Mouse (Mus musculus) ovary, adult 18-20 months (tissue): Measurements from ENCODE around the gene Sft2d1.

ENCODE experiments used
- DNase-seq: peaks from one replicate; pipeline ENCODE4 v3.0.0; 2022; ENCODE audit warnings: low spot score, mixed read lengths

Gene Sft2d1

DNA sequence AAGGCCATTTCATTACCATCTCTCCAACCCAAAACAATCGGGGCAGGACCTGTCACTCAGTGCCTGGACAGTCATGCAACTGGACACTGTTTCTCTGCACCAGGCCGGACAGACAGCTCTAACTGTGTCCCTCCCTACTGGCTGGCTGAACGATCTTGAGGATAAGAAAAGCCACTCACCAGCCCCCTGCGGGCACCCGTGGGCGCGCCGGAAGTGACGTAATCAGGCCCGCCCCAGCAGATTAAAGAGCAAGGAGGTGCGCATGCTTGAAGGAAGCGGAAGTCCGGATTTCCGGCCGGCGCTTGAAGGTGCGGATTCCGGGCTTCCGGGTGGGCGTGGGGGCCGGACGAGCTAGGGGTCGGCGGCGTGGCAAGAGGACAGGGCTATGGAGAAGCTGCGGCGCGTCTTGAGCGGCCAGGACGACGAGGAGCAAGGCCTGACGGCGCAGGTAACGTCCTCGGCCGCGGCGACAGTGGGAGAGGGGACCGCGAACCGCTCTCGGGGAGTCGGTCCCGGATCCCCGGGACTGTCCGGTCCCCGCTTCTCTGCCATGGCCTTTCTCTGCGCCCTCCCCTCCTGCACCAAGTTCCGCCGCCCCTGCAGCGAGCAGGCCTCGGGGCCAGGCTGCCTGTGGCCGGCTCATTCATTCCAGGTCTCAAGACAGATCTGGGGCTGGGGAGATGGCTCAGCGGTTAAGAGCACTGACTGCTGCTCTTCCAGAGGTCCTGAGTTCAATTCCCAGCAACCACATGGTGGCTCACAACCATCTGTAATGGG, at the start of gene Sft2d1:
TSS of gene Sft2d1 (plus strand) at position 265 of the 777 bp plus-strand sequence.
- peak; percentile 92 for DNase-seq

DNA sequence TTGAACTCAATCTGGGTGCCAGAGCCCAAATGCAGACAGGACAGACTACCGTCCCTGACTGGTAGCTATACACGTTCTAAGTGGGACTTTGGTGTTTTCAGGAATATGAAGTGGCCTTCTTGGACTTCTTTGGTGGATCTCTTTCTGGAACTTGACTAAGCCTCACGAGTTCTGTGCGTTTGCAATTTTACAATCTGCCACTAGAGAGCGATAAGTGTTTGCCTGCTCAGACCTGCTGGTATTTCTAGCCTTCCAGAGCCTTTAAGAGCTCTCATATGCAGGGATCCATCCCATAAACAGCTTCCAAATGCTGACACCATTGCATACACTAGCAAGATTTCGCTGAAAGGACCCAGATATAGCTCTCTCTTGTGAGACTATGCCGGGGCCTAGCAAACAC, 46.3 kb upstream of the Sft2d1 start:
- DNase-seq: peak; percentile 8

DNA sequence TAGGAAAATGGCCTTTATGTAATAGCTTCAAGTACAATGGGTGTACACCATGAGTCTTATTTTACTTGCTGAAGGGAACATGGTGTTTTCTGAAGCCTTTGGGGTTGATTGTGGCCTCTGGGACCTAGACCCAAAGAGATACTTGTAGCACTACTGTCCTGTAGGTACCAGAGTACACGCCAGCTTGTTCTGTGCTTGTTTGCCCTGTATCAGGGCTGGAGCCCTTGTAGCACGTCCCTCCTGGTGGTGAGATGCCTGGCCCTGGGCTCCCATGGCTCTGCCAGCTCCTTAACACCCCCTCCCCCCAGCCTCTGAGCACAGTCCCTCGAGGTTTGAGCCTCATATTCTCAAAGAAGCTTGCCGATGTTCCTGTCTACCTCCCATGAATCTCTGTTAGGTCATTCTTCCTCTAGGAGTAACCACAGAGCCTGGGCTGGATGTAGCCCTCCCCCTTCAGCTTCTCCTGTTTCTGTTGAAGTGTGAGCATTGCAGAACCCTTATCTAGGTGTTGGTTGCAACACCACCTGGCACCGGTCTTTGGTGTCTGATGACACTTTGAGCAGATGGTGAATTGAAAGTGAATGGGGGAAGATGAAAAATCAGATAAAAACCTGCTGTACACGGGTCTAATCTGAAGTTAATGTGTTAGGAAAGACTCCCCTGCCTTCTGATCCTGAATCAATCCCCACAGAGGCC, 38.7 kb upstream of the Sft2d1 start:
- DNase-seq: no peak

DNA sequence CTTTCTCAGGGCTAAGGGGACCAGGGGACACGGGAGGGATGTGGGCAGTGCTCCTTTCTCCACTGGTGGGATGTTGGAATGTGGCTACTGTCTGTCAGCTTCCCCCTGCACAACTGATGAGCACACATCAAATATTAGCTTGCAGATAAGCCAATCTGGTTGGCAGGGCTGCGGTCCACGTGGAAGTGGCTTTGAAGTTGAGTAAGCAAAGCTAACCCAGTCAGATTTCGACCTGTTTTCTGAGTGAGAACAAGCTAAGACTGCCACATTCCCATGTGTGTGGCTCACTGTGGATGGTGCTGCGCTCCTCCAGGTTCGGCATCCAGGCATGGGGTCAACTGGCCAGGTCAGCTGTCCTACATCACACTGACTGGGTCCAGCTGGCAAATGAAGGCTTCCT, 38.0 kb upstream of the Sft2d1 start:
- DNase-seq: no peak

DNA sequence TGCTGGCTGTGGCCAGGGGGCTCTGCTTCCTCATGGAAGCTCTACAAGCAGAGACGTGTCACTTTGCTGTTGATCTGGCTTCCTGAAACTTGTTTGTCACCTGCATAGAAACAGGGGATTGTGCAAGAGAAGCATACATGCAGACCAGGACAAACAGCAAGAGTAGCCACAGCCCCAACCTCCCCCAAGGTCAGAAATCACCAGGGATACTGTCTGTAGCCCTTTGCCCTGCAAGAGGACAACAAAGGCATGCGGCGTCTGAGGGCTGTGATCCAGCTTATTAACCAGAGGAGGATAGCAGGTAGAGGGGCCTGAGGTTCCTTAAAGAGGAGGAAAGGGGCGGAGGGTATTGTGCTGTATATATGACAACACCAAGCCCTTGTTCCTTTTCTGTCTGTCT, 34.8 kb upstream of the Sft2d1 start:
- no peak for DNase-seq

GRCm38 (mm10) chr17:8276680-8277079, 34.2 kb upstream of the Sft2d1 start:
- no peak for DNase-seq

DNA sequence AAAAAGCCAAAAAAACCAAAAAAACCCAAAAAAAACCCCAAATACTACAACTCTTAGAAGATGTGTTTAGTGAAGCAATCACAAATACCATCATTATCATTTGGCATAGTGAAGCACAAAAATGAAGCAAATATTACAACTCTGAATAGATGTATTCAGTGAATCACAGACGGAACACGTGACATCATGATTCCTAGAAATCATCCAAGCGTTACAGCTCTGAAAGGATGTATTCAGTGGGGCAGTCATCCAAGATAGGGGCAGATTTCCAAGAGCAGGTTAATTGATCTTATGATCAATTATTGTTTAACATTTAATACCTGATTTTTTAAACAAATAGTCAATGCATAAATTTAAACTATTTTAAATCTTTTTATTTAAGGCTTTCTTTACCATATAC, 33.6 kb upstream of the Sft2d1 start:
- no peak for DNase-seq

DNA sequence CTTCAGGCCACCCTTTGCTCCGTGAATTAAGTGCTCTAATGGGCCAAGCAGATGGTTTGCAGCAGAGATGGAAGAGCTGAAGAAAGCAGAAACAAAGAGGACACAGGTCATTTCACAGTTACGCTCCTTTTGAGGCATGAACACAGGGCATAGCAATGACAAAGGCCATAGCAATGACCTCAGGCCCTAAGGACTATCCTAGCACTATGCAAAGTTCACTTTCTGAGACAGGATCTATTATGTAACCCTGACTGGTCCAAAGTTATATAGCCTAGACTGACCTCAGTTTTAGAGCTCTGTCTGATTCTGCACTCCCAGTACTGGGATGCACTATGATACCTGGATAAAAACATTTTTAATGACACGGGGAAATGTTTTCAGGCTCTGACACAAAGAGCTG, 32.5 kb upstream of the Sft2d1 start:
- no peak for DNase-seq

- peak; percentile 56 for DNase-seq
These were observed 27.9 kb upstream of the Sft2d1 start, which contains the start of gene Mpc1 for GRCm38 (mm10) chr17:8282821-8283525. Gene Mpc1 (plus strand): TSS chr17:8282904.

GRCm38 (mm10) chr17:8283526-8284253, 27.2 kb upstream of the Sft2d1 start:
- DNase-seq: peak; percentile 94

GRCm38 (mm10) chr17:8284254-8284661, 26.6 kb upstream of the Sft2d1 start:
- DNase-seq: peak; percentile 8

DNA sequence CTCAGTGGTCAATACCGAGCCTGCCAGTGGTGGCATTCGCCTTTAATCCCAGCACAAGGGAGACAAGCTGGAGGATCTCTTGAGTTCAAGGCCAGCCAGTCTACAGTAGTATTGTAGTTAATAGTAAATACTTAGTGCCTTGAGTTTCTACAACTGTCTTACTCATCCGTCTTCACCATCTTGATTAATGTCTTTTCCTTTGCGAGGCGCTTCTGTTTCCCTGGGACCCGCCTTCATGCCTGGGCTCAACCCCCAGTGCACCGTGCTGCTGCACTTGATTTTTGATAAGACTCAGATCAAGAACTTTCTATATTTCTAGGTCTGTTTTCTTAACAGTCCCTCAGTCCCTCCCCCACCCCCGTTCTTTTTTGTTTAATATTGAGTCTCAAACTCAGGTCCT, 25.8 kb upstream of the Sft2d1 start:
- DNase-seq: no peak

DNA sequence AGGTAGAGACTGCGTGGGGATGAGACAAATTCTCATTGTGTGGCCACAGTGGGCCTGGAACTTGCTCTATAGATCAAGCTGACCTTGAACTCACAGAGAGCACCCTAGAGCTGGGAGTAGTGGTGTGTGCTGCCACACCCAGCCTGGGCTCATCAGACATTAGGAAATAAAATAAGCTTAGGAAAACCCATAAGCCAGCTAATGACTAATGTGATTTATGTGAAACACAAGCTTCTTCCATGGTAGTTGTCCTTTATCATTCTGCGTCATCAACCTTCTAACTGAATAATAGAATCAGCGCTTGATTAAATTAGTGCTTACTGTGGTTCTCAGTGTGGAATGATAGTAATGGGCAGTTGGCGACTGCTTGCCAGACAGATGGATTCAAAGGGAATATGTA, 23.9 kb upstream of the Sft2d1 start:
- no peak for DNase-seq

GRCm38 (mm10) chr17:8289993-8290679, 20.8 kb upstream of the Sft2d1 start:
- no peak for DNase-seq

- no peak for DNase-seq
These were observed 20.2 kb upstream of the Sft2d1 start for GRCm38 (mm10) chr17:8290736-8291135.

DNA sequence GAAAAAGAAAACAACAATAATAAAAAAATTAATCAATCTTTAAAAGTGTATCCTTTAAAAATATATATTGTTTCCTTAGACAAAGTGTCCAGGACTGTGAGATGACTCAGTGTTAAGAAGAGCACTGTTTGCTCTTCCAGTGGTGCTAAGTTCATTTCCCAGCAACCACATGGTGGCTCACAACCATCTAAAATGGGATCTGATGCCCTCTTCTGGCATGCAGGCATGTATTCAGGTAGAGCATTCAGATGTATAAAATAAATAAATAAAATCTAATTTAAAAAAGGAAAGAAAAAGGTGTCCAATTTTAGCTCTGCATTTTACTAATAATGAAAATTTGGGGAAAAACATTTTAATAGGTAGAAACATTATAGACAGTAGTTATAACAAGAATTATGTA, 15.1 kb upstream of the Sft2d1 start:
- no peak for DNase-seq

GRCm38 (mm10) chr17:8296313-8296844, 14.5 kb upstream of the Sft2d1 start:
- no peak for DNase-seq

DNA sequence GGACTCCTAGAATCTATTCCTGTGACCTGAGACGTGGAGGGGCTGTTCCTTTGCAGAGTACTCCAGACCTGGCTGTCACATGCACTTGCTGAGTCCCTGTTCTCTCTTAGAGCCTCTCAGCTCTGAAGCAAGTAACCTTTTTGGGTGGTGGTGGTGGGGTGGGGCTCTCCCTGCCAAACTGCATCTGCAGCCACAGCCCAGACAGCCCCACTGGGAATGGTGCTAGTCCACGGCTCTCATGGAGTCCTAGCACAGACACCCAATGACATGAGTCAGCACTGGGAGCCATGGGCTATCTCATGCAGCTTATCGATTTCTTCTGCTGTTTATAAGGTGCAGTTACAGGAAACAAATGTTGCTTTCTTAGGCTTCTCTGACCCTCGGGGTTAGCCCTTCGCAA, 13.2 kb upstream of the Sft2d1 start:
- DNase-seq: no peak

DNA sequence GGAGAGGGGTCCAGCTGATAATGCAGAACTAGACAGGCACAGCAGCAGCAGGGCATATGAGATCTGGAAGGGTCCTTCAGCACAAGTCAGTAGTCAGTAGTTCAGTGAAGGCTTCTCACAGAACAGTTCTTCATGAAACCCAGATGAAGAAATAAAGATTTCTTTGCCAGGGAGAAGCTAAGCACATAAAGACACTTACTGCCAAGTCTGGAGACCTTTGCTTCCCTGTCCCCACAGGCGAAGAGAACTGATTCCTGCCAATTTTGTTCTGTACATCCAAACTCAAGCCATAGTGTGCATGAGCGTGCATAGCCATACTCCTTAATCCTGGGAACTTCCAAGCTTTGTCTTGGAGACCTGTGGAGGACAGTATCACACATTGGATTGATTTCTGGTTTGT, 12.6 kb upstream of the Sft2d1 start:
- DNase-seq: no peak

- no peak for DNase-seq
These were observed 11.4 kb upstream of the Sft2d1 start for GRCm38 (mm10) chr17:8299524-8299923.

- no peak for DNase-seq
These were observed 9.4 kb upstream of the Sft2d1 start for GRCm38 (mm10) chr17:8301515-8301914.
